Mouse (Mus musculus) cerebellum, postnatal 36 days (tissue): Measurements from ENCODE around the gene Rnase4.

ENCODE experiments used
- DNase-seq, 2 experiments: peaks; one replicate each; pipeline ENCODE4 v3.0.0; 2021 to 2022; ENCODE audit warnings: mixed read lengths in 2 of 2

Gene Rnase4

DNA sequence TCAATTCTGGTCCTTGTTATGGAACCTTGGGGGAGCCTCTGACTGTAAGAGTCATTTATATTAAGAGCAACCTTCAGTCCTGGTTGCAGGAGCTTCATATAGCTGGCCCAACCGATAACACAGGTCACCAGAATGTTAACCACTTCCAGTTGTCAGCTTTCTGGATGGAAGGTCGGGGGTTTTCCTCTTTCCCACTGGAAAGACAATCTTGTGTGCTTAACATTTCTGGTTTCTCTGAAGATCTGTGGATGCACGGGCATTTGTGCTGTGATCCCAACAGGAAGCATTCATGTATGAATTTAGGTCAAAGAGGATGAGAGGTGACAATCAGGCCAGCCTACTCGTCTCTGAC is 38.7 kb downstream of the Rnase4 start:
- DNase-seq, result no peak

DNA sequence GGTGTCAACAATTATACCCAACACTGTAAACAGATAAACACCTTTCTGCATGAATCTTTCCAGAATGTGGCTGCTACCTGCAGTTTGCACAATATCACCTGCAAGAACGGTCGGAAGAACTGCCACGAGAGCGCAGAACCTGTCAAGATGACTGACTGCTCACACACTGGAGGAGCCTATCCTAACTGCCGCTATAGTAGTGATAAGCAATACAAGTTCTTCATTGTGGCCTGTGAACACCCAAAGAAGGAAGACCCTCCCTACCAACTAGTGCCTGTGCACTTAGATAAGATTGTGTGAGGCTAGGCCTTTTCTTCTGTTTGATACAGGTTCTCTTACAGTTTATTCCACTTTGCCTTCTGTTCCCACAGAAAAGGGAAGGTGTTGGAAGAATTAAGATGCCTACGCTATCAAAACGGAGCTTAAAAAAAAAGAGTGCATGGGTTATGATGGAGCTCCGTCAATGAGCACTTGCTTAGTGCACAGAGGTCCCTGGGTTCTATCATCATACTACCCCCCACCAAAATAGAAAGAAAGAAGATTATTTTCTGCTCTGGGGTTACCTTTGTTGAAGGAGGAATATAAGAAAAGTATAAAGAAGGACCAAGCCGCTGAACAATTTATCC is 39.6 kb downstream of the Rnase4 start:
- no peak for DNase-seq

- DNase-seq, result no peak
Measured at GRCm38 (mm10) chr14:51131086-51131815, 40.4 kb downstream of the Rnase4 start.

DNA sequence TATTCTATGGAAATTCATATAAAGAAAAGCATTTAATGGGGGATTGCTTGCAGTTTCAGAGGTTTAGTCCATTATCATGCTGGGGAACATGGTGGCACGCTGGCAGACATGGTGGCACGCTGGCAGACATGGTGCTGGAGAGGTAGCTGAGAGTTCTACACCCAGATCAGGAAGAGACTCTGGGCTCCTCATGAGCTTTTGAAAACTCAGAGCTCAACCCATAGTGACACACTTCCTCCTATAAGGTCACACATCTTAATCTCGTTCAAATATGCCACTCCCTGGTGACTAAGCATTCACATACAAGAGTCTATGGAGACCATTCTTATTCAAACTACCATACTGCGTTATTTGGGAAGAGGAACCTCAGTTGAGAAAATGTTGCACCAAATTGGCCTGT is 41.5 kb downstream of the Rnase4 start:
- no peak for DNase-seq

GRCm38 (mm10) chr14:51140342-51140741 is 49.5 kb downstream of the Rnase4 start:
- no peak for DNase-seq

DNA sequence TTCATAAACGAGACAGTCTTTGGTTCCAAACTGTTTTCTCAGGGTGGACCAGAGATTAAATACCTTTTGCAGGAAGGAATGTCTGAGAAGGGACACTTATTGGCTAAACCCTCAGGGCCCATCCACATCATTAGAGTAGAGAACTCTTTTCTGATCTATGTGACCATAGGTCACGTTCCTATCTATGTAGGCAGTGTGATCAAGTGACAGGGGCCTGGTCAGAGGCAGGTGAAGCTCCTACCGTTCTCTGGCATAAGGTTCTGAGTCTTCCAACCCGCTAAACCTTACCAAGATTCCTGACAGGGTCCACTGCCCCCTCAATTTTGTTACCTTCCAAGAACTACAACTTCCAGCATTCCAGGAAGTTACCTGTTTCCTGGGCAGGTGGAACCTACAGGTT is 51.2 kb downstream of the Rnase4 start:
- no peak for DNase-seq

GRCm38 (mm10) chr14:51142568-51142967 is 51.7 kb downstream of the Rnase4 start:
- no peak for DNase-seq

GRCm38 (mm10) chr14:51143287-51143686 is 52.4 kb downstream of the Rnase4 start:
- DNase-seq, result no peak

DNA sequence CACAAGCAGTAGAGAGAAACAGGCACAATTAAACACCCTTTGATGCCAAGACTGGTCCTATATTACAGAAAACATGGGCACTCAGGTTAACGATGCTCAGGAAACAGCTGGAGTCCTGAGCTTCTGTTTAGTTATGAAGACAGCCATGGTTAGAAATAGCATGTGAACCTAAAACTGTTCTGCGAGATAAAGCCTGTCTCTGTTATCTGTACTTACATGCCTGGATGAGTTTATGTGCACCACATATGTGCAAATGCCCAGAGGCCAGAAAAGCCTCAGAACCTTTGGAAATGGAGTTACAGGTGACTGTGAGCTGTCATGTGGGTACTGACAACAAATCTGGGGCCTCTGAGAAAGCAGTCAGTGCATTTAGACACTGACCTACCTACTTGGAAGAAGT is 53.1 kb downstream of the Rnase4 start:
- DNase-seq, result no peak

- DNase-seq, result no peak
Measured at GRCm38 (mm10) chr14:51144451-51144850, 53.6 kb downstream of the Rnase4 start.

DNA sequence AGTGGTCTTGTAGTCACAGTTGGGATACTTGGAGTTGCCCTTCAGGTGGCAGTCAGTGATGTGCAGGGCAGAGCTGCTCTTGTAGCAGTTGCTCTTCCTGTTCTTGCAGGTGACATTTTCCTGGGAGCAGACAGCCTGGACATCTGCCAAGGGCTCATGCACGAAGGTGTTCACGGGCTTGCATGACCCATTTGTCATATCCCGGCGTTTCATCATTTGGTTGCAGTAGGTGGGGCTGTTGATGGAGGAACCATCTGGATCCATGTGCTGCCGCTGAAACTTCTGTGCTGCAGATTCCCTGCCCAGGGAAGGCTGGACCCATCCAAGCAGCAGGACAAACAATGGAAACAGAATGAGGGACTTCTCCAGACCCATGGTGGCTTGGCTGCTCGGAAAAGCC is 54.6 kb downstream of the Rnase4 start:
- peak; percentile 19 to 25 for DNase-seq

GRCm38 (mm10) chr14:51146685-51147084 is 55.8 kb downstream of the Rnase4 start, which contains the start of gene Rnase1:
TSS of gene Rnase1 (minus strand) at chr14:51146785.
- no peak for DNase-seq

GRCm38 (mm10) chr14:51148006-51148405 is 57.1 kb downstream of the Rnase4 start:
- no peak for DNase-seq

GRCm38 (mm10) chr14:51149164-51149563 is 58.3 kb downstream of the Rnase4 start:
- no peak for DNase-seq

DNA sequence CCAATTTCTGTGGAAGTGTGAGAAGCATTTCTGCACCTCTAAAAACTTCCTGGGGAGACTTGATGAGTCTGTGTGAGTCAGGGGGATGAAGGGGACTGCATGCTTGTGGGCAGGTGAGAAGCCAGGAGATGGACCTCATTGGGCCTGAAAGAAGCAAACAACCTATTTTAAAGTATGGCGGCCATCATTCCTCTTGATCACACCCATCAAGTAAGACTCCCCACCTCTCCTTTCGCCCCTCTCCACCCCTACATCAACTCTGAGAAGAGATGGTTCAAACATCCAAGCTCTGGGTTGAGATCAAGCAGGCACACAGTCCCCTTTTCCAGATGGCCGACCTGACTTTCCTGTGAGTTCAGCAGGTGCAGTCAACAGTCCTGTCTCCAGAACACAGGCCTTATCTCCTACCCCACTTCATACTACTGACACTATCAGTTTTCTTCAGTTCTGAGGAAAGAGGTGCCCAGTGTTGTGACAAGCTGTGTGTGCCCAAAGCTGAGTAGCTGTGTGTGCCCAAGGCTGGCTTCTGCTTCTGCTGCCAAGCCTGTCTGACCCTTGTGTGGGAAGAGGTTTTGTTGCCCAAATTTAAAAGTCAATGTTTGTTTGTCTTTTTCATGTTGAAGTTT is 59.4 kb downstream of the Rnase4 start:
- no peak for DNase-seq

GRCm38 (mm10) chr14:51152249-51152870 is 61.5 kb downstream of the Rnase4 start:
- no peak for DNase-seq
